Mouse (Mus musculus): Measurements from ENCODE around the gene Drg1.
"Not testable (repeated sequence)": the region's sequence is repeated elsewhere in the genome, so short reads cannot be mapped to it uniquely, and the experiment has no call there.

Drg1 gene

DNA sequence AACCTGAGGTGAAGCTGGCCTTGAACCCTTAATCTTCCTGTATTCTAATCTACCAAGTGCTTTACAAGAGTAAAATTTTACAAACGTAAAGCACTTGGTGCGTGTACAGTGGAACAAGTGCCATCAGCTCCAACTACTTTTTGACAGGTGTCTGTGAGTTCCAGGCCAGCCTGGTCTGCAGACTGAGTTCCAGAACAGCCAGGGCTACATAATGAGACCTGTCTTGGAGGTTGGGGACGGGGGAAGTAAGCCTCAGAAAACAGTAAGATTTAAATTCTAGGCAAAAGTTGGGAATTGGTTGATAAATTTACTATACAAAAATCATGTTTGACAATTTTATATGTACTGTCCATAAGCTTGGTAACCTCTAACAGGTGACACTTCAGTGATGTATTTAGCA, 61.0 kb downstream of the Drg1 start:
- DNase-seq = no peak

DNA sequence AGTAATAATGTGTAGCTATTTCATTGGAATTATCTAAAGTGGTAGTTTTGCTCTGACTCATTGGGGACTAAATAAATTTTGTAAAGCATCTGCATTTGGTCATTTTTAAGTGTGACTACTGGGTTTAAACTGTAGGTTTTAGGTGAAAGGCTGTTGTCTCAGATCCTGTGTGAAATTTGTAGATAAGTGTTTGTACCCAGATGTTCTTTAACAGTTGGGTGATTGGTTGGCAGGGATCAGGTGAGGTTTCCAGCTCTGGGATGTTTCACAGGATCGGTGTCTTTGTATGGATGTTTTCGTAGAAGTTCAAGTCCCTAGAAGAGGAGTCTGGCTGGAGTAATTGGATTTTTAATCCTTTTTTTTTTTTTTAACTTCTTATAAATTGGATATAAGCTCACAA, 62.4 kb downstream of the Drg1 start:
- DNase-seq = no peak

DNA sequence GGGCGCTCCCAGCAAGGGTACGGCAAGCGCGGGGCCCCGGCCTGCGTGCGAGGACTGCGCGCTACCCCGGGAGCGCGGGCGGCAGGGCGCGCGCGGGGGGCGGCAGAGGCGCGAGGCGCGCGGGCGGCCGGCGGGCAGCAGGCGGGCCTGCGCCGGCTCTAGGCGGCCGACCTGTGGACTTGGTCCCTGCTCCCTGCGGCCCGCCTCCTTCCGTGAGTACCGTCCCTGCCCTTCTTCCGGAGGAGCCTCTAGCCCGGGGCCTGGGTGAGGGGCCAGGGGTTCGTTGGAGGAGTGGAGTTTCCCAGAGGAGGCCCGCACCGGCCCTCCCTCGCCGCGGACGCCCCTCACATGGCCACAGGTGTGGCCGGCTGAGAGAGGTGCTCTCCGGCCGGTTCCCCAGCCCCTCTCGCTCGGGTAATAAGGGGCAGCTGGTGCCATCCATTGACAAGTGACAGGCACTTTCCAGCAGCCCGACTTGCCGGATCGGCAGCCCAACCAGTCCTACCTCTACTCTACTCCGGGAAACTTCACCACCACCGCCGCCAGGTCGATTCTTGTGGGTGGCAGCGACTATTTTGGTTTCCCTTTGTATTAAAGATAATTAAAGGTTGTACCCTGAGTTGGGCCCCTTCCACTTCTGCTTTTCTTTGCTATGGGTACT, 63.3 kb downstream of the Drg1 start:
- peak; percentile 63 for DNase-seq

DNA sequence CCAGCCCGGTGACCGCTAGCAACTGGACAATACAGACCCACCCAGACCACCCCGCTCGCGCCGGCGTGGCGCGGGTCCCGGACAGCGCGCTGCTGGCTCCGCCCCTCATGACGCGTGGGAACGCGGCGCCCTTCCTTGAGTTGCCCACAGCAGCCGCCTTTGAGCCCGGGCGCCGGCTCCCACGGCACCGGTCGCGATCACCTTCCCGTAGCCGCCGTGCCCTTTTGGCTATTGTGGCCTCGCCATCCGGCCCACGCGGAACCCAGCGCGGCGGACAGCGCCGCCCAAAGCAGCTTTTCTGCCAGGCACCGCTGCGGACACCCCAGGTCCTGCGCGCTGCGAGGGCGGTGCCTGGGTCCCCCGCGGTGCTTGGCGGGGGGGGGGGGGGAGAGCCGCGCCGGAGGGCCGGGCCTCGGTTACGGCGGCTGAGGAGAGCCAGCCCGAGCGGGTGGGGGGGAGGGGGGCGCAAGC, 63.9 kb downstream of the Drg1 start, which contains the start of gene Eif4enif1:
Gene Eif4enif1 (plus strand): TSS at position 162 of the 471 bp plus-strand sequence.
- DNase-seq = peak; percentile 95

DNA sequence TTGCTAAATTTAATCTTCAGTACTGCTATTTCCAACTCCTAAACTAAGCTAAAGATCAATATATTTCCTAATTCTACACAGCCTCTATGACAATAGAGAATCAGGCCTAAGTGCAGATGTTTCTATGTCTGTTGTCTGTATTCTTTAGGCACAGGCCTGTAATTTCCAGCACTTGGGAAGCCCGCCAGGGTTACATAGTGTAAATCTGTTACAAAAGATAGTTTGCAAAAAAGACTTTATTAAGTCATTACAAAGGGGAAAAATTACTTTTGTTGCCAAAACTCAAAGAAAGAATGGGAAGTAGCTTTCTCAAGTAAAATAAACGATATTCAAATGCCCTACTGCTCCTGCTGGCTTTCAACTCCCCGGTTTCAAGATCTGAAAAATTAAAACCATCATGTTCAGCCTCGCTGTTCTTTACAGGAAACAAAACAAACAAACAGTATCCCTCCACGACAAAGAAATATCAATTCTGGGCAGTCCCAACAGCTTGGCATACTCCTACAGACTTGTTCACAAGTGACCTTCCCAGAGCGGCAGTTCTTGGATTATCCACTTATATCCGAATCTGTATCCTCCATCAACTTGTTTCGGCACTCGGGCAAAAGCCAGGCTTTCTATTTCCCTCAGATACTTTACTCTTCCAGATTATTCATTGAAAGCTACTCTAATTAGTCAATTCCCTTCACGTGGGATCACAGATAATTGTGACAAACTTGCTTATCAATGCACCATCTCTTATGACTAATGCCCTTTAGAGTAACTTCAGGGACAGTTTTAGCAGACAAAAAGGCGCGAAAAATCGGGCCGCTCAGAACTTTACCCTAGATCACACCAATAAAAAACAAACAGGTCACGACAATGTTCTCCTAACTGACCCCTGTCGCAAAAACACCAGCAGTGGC, 64.6 kb downstream of the Drg1 start:
- peak; percentile 23 for DNase-seq

DNA sequence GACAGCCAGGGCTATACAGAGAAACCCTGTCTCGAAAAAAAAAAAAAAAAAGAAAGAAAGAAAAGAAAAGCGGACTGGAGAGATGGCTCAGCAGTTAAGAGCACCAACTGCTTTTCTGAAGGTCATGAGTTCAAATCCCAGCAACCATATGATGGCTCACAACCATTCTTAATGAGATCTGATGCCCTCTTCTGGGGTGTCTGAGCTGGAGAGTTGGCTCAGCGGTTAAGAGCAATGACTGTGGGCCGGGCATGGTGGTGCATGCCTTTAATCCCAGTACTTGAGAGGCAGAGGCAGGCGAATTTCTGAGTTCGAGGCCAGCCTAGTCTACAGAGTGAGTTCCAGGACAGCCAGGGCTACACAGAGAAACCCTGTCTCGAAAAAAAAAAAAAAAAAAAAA, 65.6 kb downstream of the Drg1 start:
- not testable (repeated sequence) for DNase-seq

DNA sequence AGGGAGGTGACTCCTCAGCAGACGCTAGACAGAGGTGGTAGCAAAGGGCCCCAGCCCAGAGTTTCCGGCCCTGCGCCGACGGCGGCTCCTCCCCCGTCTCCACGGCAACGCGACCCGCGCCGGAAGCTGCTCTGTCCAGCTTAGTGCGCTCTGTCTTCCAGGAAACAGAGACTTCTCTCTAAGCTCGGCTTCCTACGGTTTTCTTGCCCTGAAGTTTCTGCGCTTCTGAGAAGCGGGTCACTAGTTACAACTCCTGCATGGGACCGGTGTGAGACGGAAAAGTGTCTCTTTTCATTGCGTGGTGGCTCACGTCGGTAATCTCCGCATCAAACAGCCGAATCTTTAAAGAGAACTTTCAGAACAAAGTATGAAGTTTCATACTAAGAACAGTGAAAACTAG, 72.9 kb downstream of the Drg1 start, which contains the start of gene Sfi1:
Gene Sfi1 (minus strand): TSS at position 101 of the 400 bp plus-strand sequence.
- no peak for DNase-seq

DNA sequence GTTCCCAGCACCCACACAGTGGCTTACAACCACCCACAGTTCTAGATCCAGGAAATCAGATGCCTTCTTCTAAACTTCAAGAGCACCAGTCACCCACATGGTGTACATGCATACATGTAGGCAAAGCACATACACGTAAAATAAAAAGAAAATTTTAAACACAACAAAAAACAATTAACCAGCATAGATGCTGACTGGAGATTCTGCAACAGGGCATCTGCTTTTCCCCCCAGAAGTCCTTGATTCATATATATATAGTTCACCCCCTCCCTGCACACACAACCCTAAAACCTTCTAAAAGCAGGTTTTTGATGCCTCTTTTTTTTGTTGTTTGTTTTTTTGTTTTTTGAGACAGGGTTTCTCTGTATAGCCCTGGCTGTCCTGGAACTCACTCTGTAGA, 83.5 kb downstream of the Drg1 start:
- DNase-seq = peak; percentile 12

DNA sequence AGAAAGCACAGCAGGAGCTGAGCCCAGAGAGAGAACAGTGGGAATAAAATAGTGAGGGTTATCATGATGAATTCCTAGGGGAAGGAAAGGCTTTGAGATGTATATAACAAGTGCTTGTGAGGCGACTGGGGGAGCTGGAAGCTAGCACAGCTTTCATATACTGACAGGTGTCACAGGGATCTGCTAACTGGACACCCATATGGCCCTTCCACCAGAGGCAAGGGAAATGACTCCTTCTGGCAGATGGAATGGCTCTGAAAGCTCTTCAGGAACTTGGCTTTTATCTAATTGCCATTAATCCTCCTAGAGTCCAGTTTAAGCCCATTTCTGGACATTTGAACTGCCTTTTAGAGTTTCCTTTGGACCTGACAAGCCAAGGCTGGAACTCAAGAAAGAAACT, 84.2 kb downstream of the Drg1 start:
- not testable (repeated sequence) for DNase-seq

DNA sequence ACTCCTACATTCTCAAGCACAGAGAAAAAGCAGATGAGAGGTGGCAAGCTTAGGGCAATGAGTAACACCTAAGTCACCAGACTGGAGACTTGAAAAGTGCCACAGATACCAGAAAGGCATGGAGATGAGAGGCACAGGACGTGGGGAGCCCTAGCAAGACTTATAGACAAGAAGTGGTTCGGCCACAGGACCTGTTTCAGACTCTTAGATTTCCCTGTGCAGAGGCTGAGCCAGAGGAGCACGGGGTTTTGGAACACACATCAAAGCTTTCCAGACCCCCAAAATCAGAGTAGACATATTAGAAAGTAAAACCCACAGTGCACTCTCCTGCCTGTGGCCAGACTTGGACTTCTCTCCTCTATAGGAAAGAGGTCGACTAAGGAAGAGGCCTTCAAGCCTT, 85.0 kb downstream of the Drg1 start:
- DNase-seq = peak; percentile 49

DNA sequence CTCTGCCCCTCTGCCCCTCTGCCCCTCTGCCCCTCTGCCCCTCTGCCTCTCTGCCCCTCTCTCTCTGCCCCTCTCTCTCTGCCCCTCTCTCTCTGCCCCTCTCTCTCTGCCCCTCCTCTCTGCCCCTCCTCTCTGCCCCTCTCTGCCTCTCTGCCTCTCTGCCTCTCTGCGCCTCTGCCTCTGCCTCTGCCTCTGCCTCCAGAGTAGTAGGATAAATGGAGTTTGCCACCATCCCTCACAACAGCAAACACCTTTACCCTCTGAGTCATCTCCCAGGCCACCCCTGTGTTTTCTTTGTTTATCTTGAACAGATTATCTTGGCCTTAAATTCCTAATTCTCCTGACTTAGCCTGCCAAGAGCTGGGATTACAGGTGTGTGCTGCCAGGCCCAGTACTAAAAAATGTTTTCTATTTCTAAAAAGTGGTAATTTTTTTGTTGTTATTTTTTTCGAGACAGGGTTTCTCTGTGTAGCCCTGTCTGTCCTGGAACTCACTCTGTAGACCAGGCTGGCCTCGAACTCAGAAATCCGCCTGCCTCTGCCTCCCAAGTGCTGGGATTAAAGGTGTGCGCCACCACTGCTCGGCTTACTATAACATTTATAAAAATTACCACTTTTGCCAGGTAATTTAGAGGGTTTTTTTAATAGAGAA, 85.6 kb downstream of the Drg1 start:
- not testable (repeated sequence) for DNase-seq

DNA sequence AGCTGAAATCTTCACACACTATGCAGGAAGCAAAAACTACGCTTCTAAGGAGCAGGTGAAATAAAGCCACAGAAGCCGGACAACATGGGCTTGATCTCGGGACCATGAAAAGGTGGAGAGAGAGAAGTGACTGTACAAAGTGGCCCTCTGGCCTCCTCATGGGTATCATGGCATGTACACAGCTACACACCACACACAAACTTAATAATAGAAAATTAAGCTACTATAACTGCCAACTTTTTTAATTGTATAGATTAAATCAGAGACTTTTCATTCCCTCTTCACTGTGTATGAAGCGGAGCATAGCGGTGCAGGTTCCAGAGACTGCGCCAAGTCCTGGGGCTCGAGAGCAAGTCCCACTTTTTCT, 86.5 kb downstream of the Drg1 start:
- not testable (repeated sequence) for DNase-seq

DNA sequence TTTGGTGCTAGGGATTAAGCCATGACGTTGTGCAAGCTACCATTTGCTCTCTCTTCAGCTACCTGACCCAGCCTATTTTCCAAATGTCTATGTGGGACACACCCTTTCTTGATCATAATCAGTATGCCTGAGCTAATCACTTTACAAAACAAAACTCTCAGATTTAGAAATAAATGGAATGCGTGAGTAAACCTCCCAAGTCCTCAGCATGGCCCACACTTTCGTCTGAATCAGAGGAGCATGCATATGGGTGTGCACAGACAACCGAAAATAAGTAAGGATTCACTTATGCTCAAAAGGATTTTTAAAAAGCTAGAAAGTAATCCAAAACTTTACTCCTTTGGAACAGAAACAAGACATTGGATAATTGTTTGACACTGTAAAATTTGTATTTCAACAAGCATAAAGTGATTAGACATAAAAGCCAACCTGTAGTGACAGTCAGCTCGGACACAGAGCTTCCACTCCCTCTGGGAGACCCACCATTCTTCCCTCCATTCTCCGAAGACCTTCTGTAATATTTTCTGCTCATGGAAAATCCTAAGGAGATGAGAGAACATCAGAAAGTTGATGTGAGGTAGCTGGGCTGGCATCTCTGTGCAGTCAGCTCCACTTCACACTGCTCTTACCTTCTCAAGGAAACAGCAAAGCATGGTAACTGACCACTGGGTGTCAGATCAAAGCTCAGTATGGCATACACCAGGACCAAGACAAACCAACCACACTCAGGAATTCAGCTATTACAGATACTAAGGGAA, 87.1 kb downstream of the Drg1 start:
- not testable (repeated sequence) for DNase-seq

DNA sequence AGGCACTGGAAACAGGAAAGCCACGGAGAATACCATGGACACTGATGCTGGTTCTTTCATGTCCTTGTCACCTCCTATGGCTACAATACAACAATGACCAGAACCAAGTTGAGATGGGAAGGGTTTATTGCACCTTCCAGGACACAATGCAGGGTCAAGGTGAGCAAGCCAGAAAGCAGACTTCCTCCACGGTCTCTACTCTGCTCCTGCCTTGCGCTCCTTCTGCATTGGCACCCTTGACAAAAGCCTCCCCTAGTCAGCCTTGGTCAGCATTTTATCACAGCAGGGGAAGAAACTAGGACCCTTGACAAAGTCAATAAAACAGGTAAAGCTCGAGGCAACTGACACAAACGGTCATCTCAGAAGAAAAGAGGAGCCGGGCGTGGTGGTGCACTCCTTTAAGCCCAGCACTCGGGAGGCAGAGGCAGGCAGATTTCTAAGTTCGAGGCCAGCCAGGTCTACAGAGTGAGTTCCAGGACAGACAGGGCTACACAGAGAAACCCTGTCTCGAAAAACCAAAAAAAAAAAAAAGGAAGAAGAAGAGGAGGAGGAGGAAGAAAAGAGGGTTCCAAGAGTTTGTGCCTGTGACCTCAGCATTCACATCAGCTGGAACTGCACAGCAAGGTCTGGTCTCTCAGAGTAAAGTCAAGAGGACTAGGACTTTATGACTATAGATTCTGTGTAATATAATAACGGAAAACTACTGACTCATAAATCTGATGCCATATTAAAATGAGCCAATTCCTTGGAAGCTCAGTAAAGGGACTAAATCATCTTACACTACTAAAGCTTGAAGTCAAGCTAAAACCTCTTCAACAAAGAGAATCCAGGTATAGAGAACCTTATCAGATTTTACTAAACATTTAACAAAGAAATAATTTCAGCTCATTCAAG, 92.5 kb downstream of the Drg1 start:
- peak; percentile 44 for DNase-seq

DNA sequence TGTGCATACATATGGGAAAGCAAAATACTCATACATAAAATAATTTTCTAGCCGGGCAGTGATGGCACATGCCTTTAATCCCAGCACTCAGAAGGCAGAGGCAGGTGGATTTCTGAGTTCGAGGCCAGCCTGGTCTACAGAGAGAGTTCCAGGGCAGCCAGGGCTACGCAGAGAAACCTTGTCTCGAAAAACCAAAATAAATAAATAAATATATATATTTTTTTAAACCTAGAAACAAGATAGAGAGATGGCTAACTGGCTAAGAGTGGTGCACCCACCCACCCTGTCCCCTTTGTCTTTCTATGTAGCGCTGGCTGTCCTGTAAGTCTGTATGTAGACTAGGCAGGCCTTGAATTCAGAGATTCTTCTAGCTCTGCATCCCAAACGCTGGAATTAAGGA, 93.7 kb downstream of the Drg1 start:
- DNase-seq = not testable (repeated sequence)

DNA sequence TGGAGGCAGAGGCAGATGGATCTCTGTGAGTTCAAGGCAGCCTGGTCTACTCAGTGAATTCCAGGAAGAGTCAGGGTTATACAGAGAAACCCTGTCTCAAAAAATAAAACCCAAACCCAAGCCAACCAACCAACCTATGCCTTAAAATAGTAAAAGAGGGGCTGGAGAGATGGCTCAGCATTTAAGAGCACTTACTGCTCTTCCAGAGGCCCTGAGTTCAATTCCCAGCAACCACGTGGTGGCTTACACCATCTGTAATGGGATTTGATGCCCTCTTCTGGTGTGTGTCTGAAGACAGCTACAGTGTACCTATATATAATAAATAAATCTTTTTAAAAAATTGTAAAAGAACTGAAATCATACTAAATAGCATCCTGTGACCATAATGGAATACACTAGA, 94.3 kb downstream of the Drg1 start:
- DNase-seq = not testable (repeated sequence)

DNA sequence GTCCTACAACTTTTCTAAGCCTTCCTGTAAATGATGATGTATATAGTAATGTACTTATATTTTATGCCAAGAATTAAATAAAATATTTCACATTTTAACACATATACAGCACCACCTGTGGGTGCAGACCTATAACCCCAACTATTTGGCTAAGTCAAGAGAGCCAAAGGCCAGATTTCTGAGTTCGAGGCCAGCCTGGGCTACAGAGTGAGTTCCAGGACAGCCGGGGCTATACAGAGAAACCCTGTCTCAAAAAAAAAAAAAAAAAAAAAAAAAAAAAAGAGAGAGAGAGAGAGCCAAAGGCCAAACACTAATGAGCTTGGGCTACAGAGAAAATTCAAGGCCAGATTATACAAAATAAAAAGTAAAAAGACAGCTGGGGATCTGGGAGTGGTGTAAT, 97.2 kb downstream of the Drg1 start:
- not testable (repeated sequence) for DNase-seq

DNA sequence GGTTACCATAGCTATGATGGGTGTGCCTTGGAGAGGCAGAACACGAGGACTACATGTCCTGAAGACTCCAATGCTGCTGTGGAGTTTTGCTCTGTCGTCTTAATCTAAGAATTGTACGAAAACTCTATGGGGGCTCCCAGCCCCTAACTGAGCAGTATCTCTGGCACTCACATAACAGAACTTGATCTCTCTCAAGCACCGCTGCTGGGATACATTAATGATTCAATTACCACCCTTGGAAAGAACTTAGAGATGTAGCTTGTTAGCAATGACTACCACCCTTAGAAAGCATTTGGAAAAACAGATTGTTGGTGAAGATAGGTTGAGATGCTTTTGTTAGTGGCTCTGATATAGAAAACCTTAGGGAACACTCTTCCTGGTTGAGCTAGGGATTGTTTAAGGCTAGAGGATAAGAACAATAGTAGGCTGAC, 98.6 kb downstream of the Drg1 start:
- not testable (repeated sequence) for DNase-seq

DNA sequence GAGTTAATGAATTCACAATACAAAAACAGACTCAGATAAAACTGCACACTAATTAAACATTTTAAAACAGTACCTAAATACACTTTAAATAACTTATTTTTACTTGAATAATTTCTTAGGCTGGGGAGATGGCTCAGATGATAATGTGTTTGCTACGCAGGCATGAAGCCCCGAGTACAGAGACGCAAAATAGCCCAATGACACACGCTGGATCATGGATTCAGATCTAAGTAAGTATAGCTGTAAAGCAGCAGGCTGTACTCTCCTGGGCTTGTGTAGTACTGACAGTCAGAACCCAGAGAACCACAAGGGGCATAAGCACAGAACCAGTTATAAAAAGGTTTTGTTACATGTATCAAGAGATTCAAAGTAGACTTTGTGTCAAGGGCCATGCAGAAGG, 99.1 kb downstream of the Drg1 start:
- DNase-seq = not testable (repeated sequence)

DNA sequence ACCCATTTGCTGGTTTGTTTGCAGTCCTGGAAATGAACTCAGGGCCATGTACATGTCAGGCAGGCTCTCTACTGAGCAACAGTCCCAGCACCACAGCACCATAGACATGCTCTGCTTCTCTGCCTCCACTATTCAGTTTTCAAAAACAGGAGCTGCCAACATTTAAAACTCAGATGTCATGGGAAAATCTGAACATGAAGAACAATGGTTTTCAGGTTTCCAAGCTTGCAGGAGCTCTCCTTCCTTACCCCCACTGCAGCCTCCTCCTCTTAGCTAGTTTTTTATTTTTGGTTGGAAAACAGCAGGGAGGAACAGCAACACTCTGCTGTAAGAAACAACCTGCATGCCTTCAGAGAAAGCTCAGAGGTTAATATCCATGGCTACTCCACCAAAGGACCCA, 99.9 kb downstream of the Drg1 start:
- DNase-seq = not testable (repeated sequence)

DNA sequence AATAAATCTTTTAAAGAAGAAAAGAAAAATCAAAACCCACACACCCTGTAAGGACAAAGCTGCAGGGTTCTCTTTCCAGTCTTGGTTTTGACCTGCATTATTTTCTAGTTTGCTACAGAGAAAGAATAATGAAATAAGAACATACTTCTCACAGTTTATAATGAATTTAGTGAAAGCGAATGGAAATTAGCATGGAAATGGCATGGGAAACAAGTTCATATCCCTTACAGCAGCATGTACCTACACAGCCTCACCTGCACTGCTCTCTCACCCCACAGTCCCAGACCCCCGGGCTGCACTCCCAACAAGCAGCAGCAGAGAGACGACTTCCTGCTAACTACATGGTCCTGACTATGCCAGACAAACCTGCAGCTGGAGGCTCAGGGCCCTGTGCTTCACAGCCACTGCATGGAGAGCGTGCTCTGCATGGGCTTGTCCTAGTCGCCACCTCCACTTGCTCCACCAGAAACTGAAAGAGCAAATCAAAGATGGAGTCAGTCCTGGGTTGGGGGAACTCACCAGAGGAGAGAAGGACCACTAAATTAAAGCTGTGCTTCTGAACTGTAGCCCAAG, 100.9 kb downstream of the Drg1 start:
- not testable (repeated sequence) for DNase-seq

Data from cerebellum, adult 8-10 months (tissue).